Mouse (Mus musculus) cortical plate, adult 2 months (tissue): Measurements from ENCODE around the gene Rap2c.

Experiments used
- CTCF ChIP-seq: fragments of 200-500 bp; IDR thresholded peaks from 2 replicates; pipeline ENCODE4 v1.5.1; 2011; ENCODE audit warnings: mild to moderate bottlenecking, control low read depth, low read length; ENCODE audit not compliant: insufficient read depth; ENCODE audit errors: extremely low read depth
- POLR2A ChIP-seq: fragments of 200-500 bp; IDR thresholded peaks from 2 replicates; pipeline ENCODE4 v1.6.1; 2011; ENCODE audit warnings: mild to moderate bottlenecking, low read length, control low read depth; ENCODE audit not compliant: insufficient read depth; ENCODE audit errors: extremely low read depth

DNA sequence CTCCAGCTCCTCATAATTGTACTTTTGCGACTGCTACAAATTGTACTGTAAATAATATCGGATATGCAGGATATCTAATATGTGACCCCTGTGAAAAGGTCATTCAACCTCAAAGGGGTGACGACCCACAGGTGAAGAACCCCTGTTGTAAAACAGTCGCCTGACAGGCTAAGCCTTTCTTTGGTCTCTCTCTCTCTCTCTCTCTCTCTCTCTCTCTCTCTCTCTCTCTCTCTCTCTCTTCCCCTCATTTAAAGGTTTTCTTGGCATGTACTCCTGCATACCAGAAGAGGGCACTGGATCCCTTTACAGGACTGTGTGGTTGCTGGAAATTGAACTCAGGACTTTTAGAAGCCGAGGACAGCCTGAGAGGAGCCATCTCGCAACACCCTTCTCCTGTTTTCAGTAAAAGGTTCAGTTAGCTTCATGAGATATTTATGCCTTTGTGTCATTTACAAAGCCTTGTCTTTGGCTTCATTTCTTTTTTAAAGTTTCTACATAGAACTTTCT is 47.4 kb upstream of the Rap2c start:
- TF ChIP-seq CTCF, result no peak
- TF ChIP-seq POLR2A, result no peak
